Mouse (Mus musculus): ENCODE data around the gene Stim1. TPM values are rescaled to one million over a fixed set of nuclear protein-coding genes. Genes with fewer than 3 reads are reported as not detected.
A peak's percentile ranks its signal among the peaks of the same experiment; 100 is the strongest.

The Stim1 gene
- polyA plus RNA-seq, 1 experiment from 2014 or later, result 11.6 TPM

DNA sequence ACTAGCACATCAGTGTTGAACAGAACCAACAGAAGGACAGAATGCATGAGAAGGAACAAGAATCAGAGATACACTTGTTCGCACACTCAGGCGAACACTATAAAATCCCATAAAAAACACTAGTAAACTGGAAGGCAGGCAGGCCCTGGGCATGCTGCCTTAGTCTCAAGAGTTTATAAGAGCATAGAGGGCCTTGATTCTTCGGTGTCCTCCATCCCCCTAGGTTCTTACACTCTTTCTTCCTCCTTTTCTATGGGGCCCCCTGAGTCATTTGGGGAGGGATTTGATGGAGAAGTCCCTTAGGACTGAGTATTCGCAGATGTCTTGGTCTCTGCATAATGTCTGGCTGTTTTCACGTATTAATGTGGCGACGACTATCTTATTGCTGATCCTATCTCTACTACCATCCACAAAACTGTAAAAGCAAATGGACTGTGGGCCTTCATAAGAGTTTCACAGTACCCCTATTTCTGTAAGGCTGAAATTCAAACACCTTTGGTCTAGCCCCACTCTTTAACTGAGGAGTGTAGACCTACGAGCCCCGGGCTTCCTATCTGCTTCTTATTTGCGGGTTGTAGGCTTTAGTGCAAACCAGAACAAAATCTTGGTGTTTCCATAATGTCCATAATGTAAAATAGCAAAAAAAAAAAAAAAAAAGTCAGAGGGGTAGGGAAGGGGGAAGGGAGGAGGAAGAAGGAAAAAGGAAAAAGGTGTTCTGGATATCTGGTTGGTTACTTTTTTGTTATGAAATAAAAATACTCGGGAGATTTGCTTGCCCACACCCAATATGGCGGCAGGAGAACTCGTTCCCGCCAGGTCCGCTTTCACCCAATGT, 173.4 kb downstream of the Stim1 start:
- H3K4me1 ChIP-seq (replicated peaks), result peaks cover 24% of the 10 kb centered on the region
- H3K27me3 ChIP-seq, result peaks cover 18% of the 10 kb centered on the region; the same call in 1 of the 2 replicates
- H3K36me3 ChIP-seq, result peaks cover 9% of the 10 kb centered on the region
- H3K27ac ChIP-seq (replicated peaks), result peak overlapping the region; percentile 34; the same call in 1 of the 2 replicates
- H3K4me3 ChIP-seq, result peak overlapping the region; percentile 81
- ATAC-seq (ENCODE audit: low read depth), result peak; percentile 34; the same call in 1 of the 2 replicates
- peak overlapping the region; percentile 68 for H3K4me2 ChIP-seq
- 57% methylated on average over 15 of the region's 15 CpGs for WGBS
- no peaks in the 10 kb centered on the region for H3K9me3 ChIP-seq
- no peak overlapping the region for H3K9ac ChIP-seq

DNA sequence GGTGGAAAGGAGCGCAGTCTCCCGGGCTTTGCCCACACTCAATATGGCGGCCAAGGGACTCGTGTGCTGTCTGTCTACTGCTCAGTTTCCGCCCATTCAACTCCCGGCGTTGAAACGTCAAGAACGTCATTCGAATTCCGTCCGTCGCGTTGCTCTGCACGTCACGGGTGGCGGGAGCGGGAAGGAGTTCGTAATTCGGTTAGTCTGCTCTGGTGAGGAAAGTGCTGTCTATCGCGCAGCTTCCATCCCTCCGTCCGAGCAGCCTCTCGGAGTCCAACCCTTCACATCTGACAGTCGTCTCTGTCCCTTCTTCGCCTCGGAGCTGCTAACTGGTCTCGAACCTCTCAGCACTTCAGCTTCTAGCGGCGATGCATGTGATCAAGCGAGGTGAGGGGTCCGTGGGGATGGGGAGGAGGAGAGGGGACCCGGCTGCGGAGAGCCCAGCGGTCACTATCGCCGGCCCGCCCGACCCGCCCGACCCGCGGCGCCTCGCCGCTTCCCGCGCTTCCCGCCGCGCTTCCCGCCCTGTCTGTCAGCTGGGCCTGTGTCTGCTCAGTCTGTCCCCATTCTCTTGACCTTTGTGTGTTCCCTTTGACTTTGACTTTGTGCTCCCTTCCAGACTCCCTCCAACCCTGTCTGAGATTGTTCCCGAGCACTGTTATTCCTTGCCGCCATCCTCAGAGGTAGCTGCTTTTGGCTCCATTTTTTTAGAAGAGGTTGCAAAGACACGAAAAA, 174.2 kb downstream of the Stim1 start, which contains the start of gene Rrm1:
TSS of gene Rrm1 (plus strand) at position 39 of the 735 bp plus-strand sequence.
- peak within 1 kb of the TSS; percentile 83 for H3K9ac ChIP-seq
- H3K36me3 ChIP-seq, result peaks cover 16% of the 10 kb centered on the region
- H3K9me3 ChIP-seq, result no peaks in the 10 kb centered on the region
- peak; percentile 100 for ATAC-seq (ENCODE audit: low read depth)
- peak within 1 kb of the TSS; percentile 81 for H3K4me3 ChIP-seq
- under 1% methylated on average over 56 of the region's 56 CpGs for WGBS
- H3K4me2 ChIP-seq, result peak within 1 kb of the TSS; percentile 68
- peaks cover 18% of the 10 kb centered on the region; the same call in 1 of the 2 replicates for H3K27me3 ChIP-seq
- H3K4me1 ChIP-seq (replicated peaks), result peaks cover 24% of the 10 kb centered on the region
- peak within 1 kb of the TSS; percentile 75 for H3K27ac ChIP-seq (replicated peaks)

DNA sequence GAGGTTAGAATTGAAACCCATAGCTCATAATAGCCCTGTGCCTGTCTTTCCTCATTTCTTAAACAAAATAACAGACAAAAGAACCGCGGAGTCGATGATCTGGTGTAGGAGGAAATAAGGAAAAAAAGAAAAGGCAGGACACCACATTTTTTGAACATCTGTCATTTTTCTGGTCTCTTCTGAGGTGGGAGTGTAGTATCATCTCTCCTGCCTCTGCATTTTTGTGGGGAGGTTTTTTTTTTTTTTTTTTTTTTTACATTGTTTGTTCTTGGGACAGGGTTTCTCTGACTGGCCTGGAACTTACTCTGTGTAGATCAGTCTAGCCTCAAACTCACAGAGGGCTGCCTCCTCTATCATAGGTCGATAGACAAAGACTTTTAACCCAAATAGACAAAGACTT, 174.8 kb downstream of the Stim1 start:
- WGBS, result under 1% methylated on average over 4 of the region's 4 CpGs
- Histone ChIP-seq H3K9ac (peak overlapping the region; percentile 83), H3K4me3 (peak overlapping the region; percentile 81), H3K36me3 (peaks cover 21% of the 10 kb centered on the region), H3K27me3 (peaks cover 18% of the 10 kb centered on the region; the same call in 1 of the 2 replicates), H3K4me2 (peak overlapping the region; percentile 68), H3K9me3 (no peaks in the 10 kb centered on the region), H3K4me1 (replicated peaks) (peaks cover 24% of the 10 kb centered on the region), H3K27ac (replicated peaks) (no peak overlapping the region)
- no peak for ATAC-seq (ENCODE audit: low read depth)

DNA sequence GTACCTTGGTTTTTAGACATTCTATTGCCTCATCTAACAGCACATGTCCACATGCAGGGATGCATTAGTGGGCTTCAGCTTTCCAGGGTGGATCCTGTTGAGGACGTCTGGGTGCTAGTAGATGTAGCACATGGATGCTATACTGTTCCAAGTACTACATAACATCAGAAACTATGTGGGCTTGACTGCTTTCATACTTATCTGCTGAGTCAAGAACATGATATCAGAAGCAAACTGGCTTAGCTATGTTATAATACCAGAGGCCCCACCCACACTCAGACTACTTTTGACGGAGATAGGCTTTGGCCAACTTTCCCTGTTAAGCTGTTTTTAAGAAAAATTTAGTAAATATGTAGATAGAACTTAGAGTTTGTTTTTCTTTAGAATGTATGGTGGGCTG, 176.7 kb downstream of the Stim1 start:
- no peak for ATAC-seq (ENCODE audit: low read depth)
- H3K9me3 ChIP-seq, result no peaks in the 10 kb centered on the region
- peaks cover 5% of the 10 kb centered on the region; the same call in 1 of the 2 replicates for H3K27me3 ChIP-seq
- H3K4me2 ChIP-seq, result no peak overlapping the region
- peaks cover 24% of the 10 kb centered on the region for H3K4me1 ChIP-seq (replicated peaks)
- 86% methylated on average over 2 of the region's 2 CpGs for WGBS
- H3K27ac ChIP-seq (replicated peaks), result no peak overlapping the region
- peaks cover 32% of the 10 kb centered on the region for H3K36me3 ChIP-seq
- no peak overlapping the region for H3K9ac ChIP-seq
- H3K4me3 ChIP-seq, result no peak overlapping the region

GRCm38 (mm10) chr7:102446438-102446837, 178.8 kb downstream of the Stim1 start:
- H3K9me3 ChIP-seq, result no peaks in the 10 kb centered on the region
- no peak overlapping the region for H3K27ac ChIP-seq (replicated peaks)
- no peak overlapping the region for H3K4me2 ChIP-seq
- H3K27me3 ChIP-seq, result no peaks in the 10 kb centered on the region
- ATAC-seq (ENCODE audit: low read depth), result no peak
- peaks cover 51% of the 10 kb centered on the region for H3K36me3 ChIP-seq
- peaks cover 24% of the 10 kb centered on the region for H3K4me1 ChIP-seq (replicated peaks)
- H3K9ac ChIP-seq, result no peak overlapping the region
- H3K4me3 ChIP-seq, result no peak overlapping the region
- 95% methylated on average over 9 of the region's 9 CpGs for WGBS

GRCm38 (mm10) chr7:102458618-102459380, 191.2 kb downstream of the Stim1 start:
- Histone ChIP-seq H3K4me3 (no peak overlapping the region), H3K9ac (no peak overlapping the region), H3K4me2 (no peak overlapping the region), H3K9me3 (no peaks in the 10 kb centered on the region), H3K36me3 (peaks cover 84% of the 10 kb centered on the region), H3K27ac (replicated peaks) (no peak overlapping the region), H3K27me3 (no peaks in the 10 kb centered on the region), H3K4me1 (replicated peaks) (no peaks in the 10 kb centered on the region)
- no peak for ATAC-seq (ENCODE audit: low read depth)
- 83% methylated on average over 5 of the region's 5 CpGs for WGBS

GRCm38 (mm10) chr7:102467566-102467965, 200.0 kb downstream of the Stim1 start:
- H3K9ac ChIP-seq, result no peak overlapping the region
- no peaks in the 10 kb centered on the region for H3K27me3 ChIP-seq
- peaks cover 64% of the 10 kb centered on the region for H3K36me3 ChIP-seq
- no peak overlapping the region for H3K4me3 ChIP-seq
- H3K9me3 ChIP-seq, result no peaks in the 10 kb centered on the region
- no peaks in the 10 kb centered on the region for H3K4me1 ChIP-seq (replicated peaks)
- no peak for ATAC-seq (ENCODE audit: low read depth)
- 90% methylated on average over 8 of the region's 8 CpGs for WGBS
- no peak overlapping the region for H3K27ac ChIP-seq (replicated peaks)
- H3K4me2 ChIP-seq, result no peak overlapping the region

- Histone ChIP-seq H3K27me3 (no peaks in the 10 kb centered on the region), H3K9me3 (no peaks in the 10 kb centered on the region), H3K4me2 (no peak overlapping the region), H3K4me1 (replicated peaks) (no peaks in the 10 kb centered on the region), H3K36me3 (peaks cover 22% of the 10 kb centered on the region), H3K27ac (replicated peaks) (no peak overlapping the region), H3K9ac (no peak overlapping the region), H3K4me3 (no peak overlapping the region)
- no peak for ATAC-seq (ENCODE audit: low read depth)
- 74% methylated on average over 5 of the region's 5 CpGs for WGBS
Observed at GRCm38 (mm10) chr7:102472675-102473074, 205.1 kb downstream of the Stim1 start.

GRCm38 (mm10) chr7:102476601-102477000, 209.0 kb downstream of the Stim1 start:
- Histone ChIP-seq H3K36me3 (peaks cover 4% of the 10 kb centered on the region; the same call in 1 of the 2 replicates), H3K4me2 (no peak overlapping the region), H3K27me3 (no peaks in the 10 kb centered on the region), H3K27ac (replicated peaks) (no peak overlapping the region), H3K9me3 (no peaks in the 10 kb centered on the region), H3K4me3 (no peak overlapping the region), H3K9ac (no peak overlapping the region), H3K4me1 (replicated peaks) (no peaks in the 10 kb centered on the region)
- ATAC-seq (ENCODE audit: low read depth), result no peak
- 96% methylated on average over 5 of the region's 5 CpGs for WGBS

DNA sequence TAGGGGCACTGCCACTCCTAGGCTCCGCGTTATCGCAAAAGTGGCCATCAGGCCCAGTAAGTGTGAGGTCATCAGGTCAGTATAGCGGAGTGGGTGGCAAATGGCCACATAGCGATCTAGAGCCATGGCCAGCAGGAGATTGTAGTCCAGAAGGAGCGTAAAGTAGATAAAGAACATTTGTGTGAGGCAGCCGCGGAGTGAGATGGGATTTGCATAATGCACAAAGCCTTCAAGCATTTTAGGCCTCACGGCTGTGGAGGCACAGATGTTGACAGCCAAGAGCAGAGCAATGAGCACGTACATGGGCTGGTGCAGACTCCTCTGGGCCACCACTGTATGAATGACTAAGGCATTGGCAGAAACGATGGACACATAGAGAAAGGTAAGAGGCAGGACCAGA, 209.8 kb downstream of the Stim1 start:
- Histone ChIP-seq H3K9me3 (no peaks in the 10 kb centered on the region), H3K27me3 (no peaks in the 10 kb centered on the region), H3K4me3 (no peak overlapping the region), H3K36me3 (peaks cover 4% of the 10 kb centered on the region; the same call in 1 of the 2 replicates), H3K4me1 (replicated peaks) (no peaks in the 10 kb centered on the region), H3K27ac (replicated peaks) (no peak overlapping the region), H3K4me2 (no peak overlapping the region), H3K9ac (no peak overlapping the region)
- ATAC-seq (ENCODE audit: low read depth), result no peak
- 77% methylated on average over 11 of the region's 11 CpGs for WGBS

- H3K9me3 ChIP-seq, result no peaks in the 10 kb centered on the region
- ATAC-seq (ENCODE audit: low read depth), result no peak
- H3K4me3 ChIP-seq, result no peak overlapping the region
- H3K36me3 ChIP-seq, result peaks cover 4% of the 10 kb centered on the region; the same call in 1 of the 2 replicates
- H3K9ac ChIP-seq, result no peak overlapping the region
- H3K27me3 ChIP-seq, result no peaks in the 10 kb centered on the region
- no peak overlapping the region for H3K27ac ChIP-seq (replicated peaks)
- 88% methylated on average over 4 of the region's 4 CpGs for WGBS
- H3K4me1 ChIP-seq (replicated peaks), result no peaks in the 10 kb centered on the region
- no peak overlapping the region for H3K4me2 ChIP-seq
Observed at GRCm38 (mm10) chr7:102478425-102478824, 210.8 kb downstream of the Stim1 start.

Measured in neural tube, embryonic 13.5 days (tissue).